ENCODE assay signal across 8 mouse cellular contexts in the genomic region with DNA sequence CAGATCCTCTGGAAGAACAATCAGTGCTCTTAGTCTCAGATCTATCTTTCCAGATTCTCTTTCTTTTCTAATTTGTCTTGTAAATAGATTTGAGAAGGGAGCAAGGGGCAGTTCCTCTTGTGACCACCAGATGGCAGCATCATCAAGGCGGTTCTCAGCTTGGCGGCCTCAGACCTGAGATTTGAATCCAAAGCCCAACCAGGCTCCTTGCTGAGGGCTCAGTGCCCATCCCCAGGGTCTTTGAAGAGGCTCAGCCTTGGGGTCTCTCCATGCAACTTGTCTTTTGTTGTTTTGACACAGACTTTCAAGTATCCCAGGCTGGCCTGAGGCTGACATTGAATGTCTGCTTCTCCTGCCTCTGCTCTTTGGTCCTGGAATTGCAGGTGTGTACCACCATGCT. TPM values are rescaled to one million over a fixed set of nuclear protein-coding genes. Genes with fewer than 3 reads are reported as not detected.
DNase-seq lines count a peak whose midpoint lies in the region; ATAC-seq and TF ChIP-seq lines count a peak whose summit lies in the region.

No protein-coding gene starts in this region.

- H3K36me3 ChIP-seq in forebrain, embryonic 10.5 days (replicated peaks) = no peaks in the 10 kb centered on the region
- H3K36me3 ChIP-seq in forebrain, embryonic 15.5 days = no peaks in the 10 kb centered on the region
- H3K36me3 ChIP-seq in midbrain, embryonic 10.5 days = no peaks in the 10 kb centered on the region
- no peaks in the 10 kb centered on the region for H3K36me3 ChIP-seq in midbrain, embryonic 16.5 days (ENCODE audit: control insufficient read depth, insufficient read depth, low read length)
- no peaks in the 10 kb centered on the region for H3K36me3 ChIP-seq in limb, embryonic 11.5 days (ENCODE audit: control insufficient read depth, insufficient read depth, low read length)

- peak; percentile 92 for TF ChIP-seq CTCF in bone marrow, adult 2 months (IDR thresholded peaks at IDR 0.05; ENCODE audit: control insufficient read depth, insufficient read depth, low read length)
- TF ChIP-seq CTCF in embryonic fibroblast, embryonic 13.5 days (IDR thresholded peaks at IDR 0.05; ENCODE audit: borderline replicate concordance, insufficient read depth, low read length) = peak; percentile 82

- no peak overlapping the region for H3K27ac ChIP-seq in forebrain, embryonic 10.5 days
- H3K27ac ChIP-seq in forebrain, embryonic 15.5 days (replicated peaks) = no peak overlapping the region
- H3K27ac ChIP-seq in midbrain, embryonic 10.5 days (replicated peaks) = no peak overlapping the region
- no peak overlapping the region for H3K27ac ChIP-seq in midbrain, embryonic 16.5 days (ENCODE audit: low read length)
- H3K27ac ChIP-seq in bone marrow, adult 2 months (ENCODE audit: control insufficient read depth, insufficient read depth, low read depth, low read length, poor library complexity) = no peak overlapping the region
- no peak overlapping the region for H3K27ac ChIP-seq in embryonic fibroblast, embryonic 13.5 days (ENCODE audit: insufficient read depth, low read length)
- no peak overlapping the region for H3K27ac ChIP-seq in limb, embryonic 11.5 days (replicated peaks; ENCODE audit: low read depth, low read length)

- peaks cover 98% of the 10 kb centered on the region for H3K27me3 ChIP-seq in forebrain, embryonic 10.5 days (ENCODE audit: poor library complexity, severe bottlenecking)
- H3K27me3 ChIP-seq in forebrain, embryonic 15.5 days = peaks cover 49% of the 10 kb centered on the region
- peaks cover 95% of the 10 kb centered on the region for H3K27me3 ChIP-seq in midbrain, embryonic 10.5 days (ENCODE audit: low read depth, poor library complexity, severe bottlenecking)
- peaks cover 14% of the 10 kb centered on the region for H3K27me3 ChIP-seq in midbrain, embryonic 16.5 days (ENCODE audit: control insufficient read depth, insufficient read depth, low read depth, low read length)
- H3K27me3 ChIP-seq in limb, embryonic 11.5 days (ENCODE audit: control insufficient read depth, insufficient read depth, low read length) = peaks cover 64% of the 10 kb centered on the region

- peaks cover 48% of the 10 kb centered on the region for H3K4me1 ChIP-seq in forebrain, embryonic 10.5 days
- peaks cover 25% of the 10 kb centered on the region for H3K4me1 ChIP-seq in forebrain, embryonic 15.5 days
- H3K4me1 ChIP-seq in midbrain, embryonic 10.5 days = peaks cover 53% of the 10 kb centered on the region
- peaks cover 27% of the 10 kb centered on the region for H3K4me1 ChIP-seq in midbrain, embryonic 16.5 days (ENCODE audit: control insufficient read depth, insufficient read depth, low read length)
- no peaks in the 10 kb centered on the region for H3K4me1 ChIP-seq in bone marrow, adult 2 months (ENCODE audit: control insufficient read depth, insufficient read depth, low read length)
- no peaks in the 10 kb centered on the region for H3K4me1 ChIP-seq in embryonic fibroblast, embryonic 13.5 days (ENCODE audit: control insufficient read depth, insufficient read depth, low read length)
- no peaks in the 10 kb centered on the region for H3K4me1 ChIP-seq in limb, embryonic 11.5 days (ENCODE audit: control insufficient read depth, insufficient read depth, low read length)

- H3K4me3 ChIP-seq in forebrain, embryonic 10.5 days = no peak overlapping the region
- no peak overlapping the region for H3K4me3 ChIP-seq in forebrain, embryonic 15.5 days
- no peak overlapping the region for H3K4me3 ChIP-seq in midbrain, embryonic 10.5 days
- H3K4me3 ChIP-seq in midbrain, embryonic 16.5 days (ENCODE audit: low read depth, low read length) = no peak overlapping the region
- H3K4me3 ChIP-seq in bone marrow, adult 2 months (replicated peaks; ENCODE audit: control insufficient read depth, low read depth, low read length) = no peak overlapping the region
- no peak overlapping the region for H3K4me3 ChIP-seq in embryonic fibroblast, embryonic 13.5 days (ENCODE audit: insufficient read depth, low read length)
- no peak overlapping the region for H3K4me3 ChIP-seq in limb, embryonic 11.5 days (ENCODE audit: low read depth, low read length)

- 0% methylated on average over 2 of the region's 2 CpGs for WGBS in forebrain, embryonic 10.5 days
- 2% methylated on average over 2 of the region's 2 CpGs for WGBS in forebrain, embryonic 15.5 days
- 2% methylated on average over 2 of the region's 2 CpGs for WGBS in midbrain, embryonic 10.5 days
- 0% methylated on average over 2 of the region's 2 CpGs for WGBS in midbrain, embryonic 16.5 days
- 2% methylated on average over 2 of the region's 2 CpGs for WGBS in bone marrow, adult 2 months
- 0% methylated on average over 2 of the region's 2 CpGs for WGBS in limb, embryonic 11.5 days

- no peak for ATAC-seq in forebrain, embryonic 15.5 days (replicated peaks)
- no peak for ATAC-seq in midbrain, embryonic 16.5 days
- ATAC-seq in limb, embryonic 11.5 days (ENCODE audit: insufficient number of reproducible peaks, low FRiP score, low TSS enrichment, low read depth) = no peak

- H3K4me2 ChIP-seq in forebrain, embryonic 15.5 days (replicated peaks) = no peak overlapping the region
- H3K4me2 ChIP-seq in midbrain, embryonic 16.5 days (ENCODE audit: low read length) = no peak overlapping the region
- no peak overlapping the region for H3K4me2 ChIP-seq in limb, embryonic 11.5 days (ENCODE audit: low read depth, severe bottlenecking)

- H3K9ac ChIP-seq in forebrain, embryonic 15.5 days (replicated peaks) = no peak overlapping the region
- no peak overlapping the region for H3K9ac ChIP-seq in midbrain, embryonic 16.5 days (ENCODE audit: low read depth, low read length)
- H3K9ac ChIP-seq in limb, embryonic 11.5 days (ENCODE audit: low read length) = no peak overlapping the region

- H3K9me3 ChIP-seq in forebrain, embryonic 10.5 days = no peaks in the 10 kb centered on the region
- H3K9me3 ChIP-seq in forebrain, embryonic 15.5 days = no peaks in the 10 kb centered on the region
- H3K9me3 ChIP-seq in midbrain, embryonic 10.5 days (replicated peaks) = no peaks in the 10 kb centered on the region
- no peaks in the 10 kb centered on the region for H3K9me3 ChIP-seq in midbrain, embryonic 16.5 days (replicated peaks; ENCODE audit: control insufficient read depth, low read length, poor library complexity, severe bottlenecking)
- no peaks in the 10 kb centered on the region for H3K9me3 ChIP-seq in limb, embryonic 11.5 days (ENCODE audit: control insufficient read depth, low read length)

- no peak for TF ChIP-seq POLR2A in bone marrow, adult 2 months (IDR thresholded peaks at IDR 0.05; ENCODE audit: borderline replicate concordance, control insufficient read depth, low read depth, low read length)
- no peak for TF ChIP-seq POLR2A in embryonic fibroblast, embryonic 13.5 days (IDR thresholded peaks at IDR 0.05; ENCODE audit: low read depth, low read length)

- DNase-seq in forebrain, embryonic 10.5 days (ENCODE audit: extremely low spot score, low spot score) = peak; percentile 76
- DNase-seq in midbrain, embryonic 10.5 days (ENCODE audit: low spot score) = peak; percentile 71
- peak; percentile 73 for DNase-seq in limb, embryonic 11.5 days (ENCODE audit: low spot score)
- peak; percentile 60 for DNase-seq in right cerebral cortex, postnatal 4 days

RNA-seq across cellular contexts. Expression of a gene that starts 10.4 kb away (rescaled TPM):
- 0.97 and 1.4 TPM in 2 replicates for polyA plus RNA-seq in forebrain, embryonic 10.5 days (2016; fragmentation: Nextera tagmentation; extraction: Ambion mirVana)
- 4.5 and 4.7 TPM in 2 replicates for polyA plus RNA-seq in forebrain, embryonic 15.5 days (2015; fragmentation: Nextera tagmentation; extraction: Ambion mirVana)
- polyA plus RNA-seq in midbrain, embryonic 10.5 days (2016; fragmentation: Nextera tagmentation; extraction: Ambion mirVana) = 1.1 and 1.3 TPM in 2 replicates
- polyA plus RNA-seq in midbrain, embryonic 16.5 days (2015; fragmentation: Nextera tagmentation; extraction: Ambion mirVana) = 5.6 and 9.4 TPM in 2 replicates
- polyA plus RNA-seq in bone marrow, adult 2 months (2011; ENCODE audit: insufficient read depth, insufficient read length, low replicate concordance, missing spikeins) = not detected in 2 replicates
- 3.2 and 4.0 TPM in 2 replicates for polyA plus RNA-seq in embryonic fibroblast, embryonic 13.5 days (2011; ENCODE audit: insufficient read length, low read depth, missing spikeins)
- polyA plus RNA-seq in limb, embryonic 11.5 days (2014; fragmentation: Nextera tagmentation; extraction: Ambion mirVana) = 0.58 and 1.0 TPM in 2 replicates

RNA-seq across cellular contexts. Expression of a gene that starts 10.6 kb away (rescaled TPM):
- 33.4 and 34.4 TPM in 2 replicates for polyA plus RNA-seq in forebrain, embryonic 10.5 days (2016; fragmentation: Nextera tagmentation; extraction: Ambion mirVana)
- 60.7 and 64.6 TPM in 2 replicates for polyA plus RNA-seq in forebrain, embryonic 15.5 days (2015; fragmentation: Nextera tagmentation; extraction: Ambion mirVana)
- polyA plus RNA-seq in midbrain, embryonic 10.5 days (2016; fragmentation: Nextera tagmentation; extraction: Ambion mirVana) = 39.6 and 58.5 TPM in 2 replicates
- polyA plus RNA-seq in midbrain, embryonic 16.5 days (2015; fragmentation: Nextera tagmentation; extraction: Ambion mirVana) = 90.1 and 102 TPM in 2 replicates
- polyA plus RNA-seq in bone marrow, adult 2 months (2011; ENCODE audit: insufficient read depth, insufficient read length, low replicate concordance, missing spikeins) = 1.7 TPM in 1 of 2 replicates, not detected in the other
- polyA plus RNA-seq in embryonic fibroblast, embryonic 13.5 days (2011; ENCODE audit: insufficient read length, low read depth, missing spikeins) = 9.3 and 10.6 TPM in 2 replicates
- polyA plus RNA-seq in limb, embryonic 11.5 days (2014; fragmentation: Nextera tagmentation; extraction: Ambion mirVana) = 10.4 and 12.2 TPM in 2 replicates

RNA-seq across cellular contexts. Expression of a gene that starts 18.9 kb away (rescaled TPM):
- polyA plus RNA-seq in forebrain, embryonic 10.5 days (2016; fragmentation: Nextera tagmentation; extraction: Ambion mirVana) = 8.4 and 10.4 TPM in 2 replicates
- 15.6 and 18.0 TPM in 2 replicates for polyA plus RNA-seq in forebrain, embryonic 15.5 days (2015; fragmentation: Nextera tagmentation; extraction: Ambion mirVana)
- 11.4 and 13.0 TPM in 2 replicates for polyA plus RNA-seq in midbrain, embryonic 10.5 days (2016; fragmentation: Nextera tagmentation; extraction: Ambion mirVana)
- 18.5 and 23.8 TPM in 2 replicates for polyA plus RNA-seq in midbrain, embryonic 16.5 days (2015; fragmentation: Nextera tagmentation; extraction: Ambion mirVana)
- 3.4 and 11.2 TPM in 2 replicates for polyA plus RNA-seq in bone marrow, adult 2 months (2011; ENCODE audit: insufficient read depth, insufficient read length, low replicate concordance, missing spikeins)
- 23.2 and 30.3 TPM in 2 replicates for polyA plus RNA-seq in embryonic fibroblast, embryonic 13.5 days (2011; ENCODE audit: insufficient read length, low read depth, missing spikeins)
- polyA plus RNA-seq in limb, embryonic 11.5 days (2014; fragmentation: Nextera tagmentation; extraction: Ambion mirVana) = 11.0 and 11.5 TPM in 2 replicates

RNA-seq across cellular contexts. Expression of a gene that starts 40.3 kb away (rescaled TPM):
- 1.6 and 2.2 TPM in 2 replicates for polyA plus RNA-seq in forebrain, embryonic 10.5 days (2016; fragmentation: Nextera tagmentation; extraction: Ambion mirVana)
- 21.2 TPM in 2 replicates for polyA plus RNA-seq in forebrain, embryonic 15.5 days (2015; fragmentation: Nextera tagmentation; extraction: Ambion mirVana)
- polyA plus RNA-seq in midbrain, embryonic 10.5 days (2016; fragmentation: Nextera tagmentation; extraction: Ambion mirVana) = 5.3 and 7.5 TPM in 2 replicates
- polyA plus RNA-seq in midbrain, embryonic 16.5 days (2015; fragmentation: Nextera tagmentation; extraction: Ambion mirVana) = 11.8 and 11.9 TPM in 2 replicates
- polyA plus RNA-seq in bone marrow, adult 2 months (2011; ENCODE audit: insufficient read depth, insufficient read length, low replicate concordance, missing spikeins) = 1.7 and 5.6 TPM in 2 replicates
- 0.12 and 0.23 TPM in 2 replicates for polyA plus RNA-seq in embryonic fibroblast, embryonic 13.5 days (2011; ENCODE audit: insufficient read length, low read depth, missing spikeins)
- 2.0 and 2.5 TPM in 2 replicates for polyA plus RNA-seq in limb, embryonic 11.5 days (2014; fragmentation: Nextera tagmentation; extraction: Ambion mirVana)

RNA-seq across cellular contexts. Expression of a gene that starts 40.7 kb away (rescaled TPM):
- polyA plus RNA-seq in forebrain, embryonic 10.5 days (2016; fragmentation: Nextera tagmentation; extraction: Ambion mirVana) = 61.8 and 64.5 TPM in 2 replicates
- 123 and 127 TPM in 2 replicates for polyA plus RNA-seq in forebrain, embryonic 15.5 days (2015; fragmentation: Nextera tagmentation; extraction: Ambion mirVana)
- polyA plus RNA-seq in midbrain, embryonic 10.5 days (2016; fragmentation: Nextera tagmentation; extraction: Ambion mirVana) = 72.6 and 85.2 TPM in 2 replicates
- 98.2 and 100 TPM in 2 replicates for polyA plus RNA-seq in midbrain, embryonic 16.5 days (2015; fragmentation: Nextera tagmentation; extraction: Ambion mirVana)
- 7.4 and 13.9 TPM in 2 replicates for polyA plus RNA-seq in bone marrow, adult 2 months (2011; ENCODE audit: insufficient read depth, insufficient read length, low replicate concordance, missing spikeins)
- polyA plus RNA-seq in embryonic fibroblast, embryonic 13.5 days (2011; ENCODE audit: insufficient read length, low read depth, missing spikeins) = 15.5 and 30.0 TPM in 2 replicates
- 91.8 and 104 TPM in 2 replicates for polyA plus RNA-seq in limb, embryonic 11.5 days (2014; fragmentation: Nextera tagmentation; extraction: Ambion mirVana)
